7 mouse cellular contexts compared by ENCODE assay signal in genomic region chr3:137415451-137416086, GRCm38 (mm10).
DNase-seq lines count a peak whose midpoint lies in the region; ATAC-seq lines count a peak whose summit lies in the region.

No protein-coding gene starts in this region.

- no peaks in the 10 kb centered on the region; the same call in 1 of the 2 replicates for H3K4me1 ChIP-seq in forebrain, embryonic 14.5 days (ENCODE audit: control insufficient read depth, insufficient read depth, low read length)

- H3K27me3 ChIP-seq in forebrain, embryonic 14.5 days (replicated peaks; ENCODE audit: control insufficient read depth, insufficient read depth, low read length), result no peaks in the 10 kb centered on the region

- no peak overlapping the region for H3K4me2 ChIP-seq in forebrain, embryonic 14.5 days (ENCODE audit: low read length)

- 41% methylated on average over 5 of the region's 5 CpGs for WGBS in forebrain, embryonic 14.5 days

- H3K27ac ChIP-seq in forebrain, embryonic 14.5 days (ENCODE audit: low read depth, low read length), result no peak overlapping the region

- H3K4me3 ChIP-seq in forebrain, embryonic 14.5 days (ENCODE audit: low read depth, low read length), result no peak overlapping the region

- ATAC-seq in forebrain, embryonic 14.5 days, result peak; percentile 84
- no peak for ATAC-seq in inflammation-experienced regulatory T-cells, adult 6 months

- no peaks in the 10 kb centered on the region for H3K36me3 ChIP-seq in forebrain, embryonic 14.5 days (ENCODE audit: control insufficient read depth, insufficient read depth, low read length)

- H3K9me3 ChIP-seq in forebrain, embryonic 14.5 days (replicated peaks; ENCODE audit: control insufficient read depth, low read length), result no peaks in the 10 kb centered on the region

- no peak overlapping the region for H3K9ac ChIP-seq in forebrain, embryonic 14.5 days (ENCODE audit: low read length)

- DNase-seq in ovary, adult 18-20 months (ENCODE audit: low spot score), result peak; percentile 3
- DNase-seq in ovary, postnatal 10 days (ENCODE audit: low spot score), result no peak
- DNase-seq in forebrain, embryonic 14.5 days (ENCODE audit: low spot score), result peak; percentile 72
- DNase-seq in left cerebral cortex, adult 11 months (ENCODE audit: low spot score), result peak; percentile 76
- peak; percentile 38 for DNase-seq in testis, postnatal 14 days (ENCODE audit: low spot score)
- no peak for DNase-seq in yolk sac, embryonic 10.5 days (ENCODE audit: low spot score)

Comparison
In these comparisons a context has a peak if more than half of its experiments do, and no peak if none do; other contexts are left out.
1. DNase-seq: peak in ovary, adult 18-20 months (single experiment), forebrain, embryonic 14.5 days (single experiment), left cerebral cortex, adult 11 months (single experiment) and testis, postnatal 14 days (single experiment); none in ovary, postnatal 10 days (single experiment) and yolk sac, embryonic 10.5 days (single experiment).